ENCODE assay signal across 25 mouse cellular contexts in genomic region chr2:27437876-27438275, GRCm38 (mm10). TPM values are rescaled to one million over a fixed set of nuclear protein-coding genes. Genes with fewer than 3 reads are reported as not detected.
A peak's percentile ranks its signal among the peaks of the same experiment; 100 is the strongest.
DNase-seq lines count a peak whose midpoint lies in the region; ATAC-seq and TF ChIP-seq lines count a peak whose summit lies in the region.
"Had no signal": no experiment of that assay in that cellular context is flagged by ENCODE, and none has a peak within 500 bp of the region (broad histone marks: within the 10 kb centered on the region; RNA-seq: fewer than 3 reads in every experiment).

No protein-coding gene starts in this region.

- no peak for TF ChIP-seq POLR2A in myocyte (IDR thresholded peaks at IDR 0.05; ENCODE audit: insufficient read length, low read depth)

- no peaks in the 10 kb centered on the region for H3K27me3 ChIP-seq in heart, embryonic 11.5 days (ENCODE audit: control insufficient read depth, insufficient read depth, low read length)
- H3K27me3 ChIP-seq in megakaryocyte, embryonic 14.5 days (replicated peaks) = peaks cover 14% of the 10 kb centered on the region
- H3K27me3 ChIP-seq in myocyte (ENCODE audit: control insufficient read depth, insufficient read depth, insufficient read length) = no peaks in the 10 kb centered on the region
- H3K27me3 ChIP-seq: limb, embryonic 12.5 days; neural tube, embryonic 12.5 days had no signal

- no peaks in the 10 kb centered on the region for H3K79me2 ChIP-seq in myocyte (ENCODE audit: control insufficient read depth, insufficient read depth)

- no peaks in the 10 kb centered on the region for H3K36me3 ChIP-seq in heart, embryonic 11.5 days (ENCODE audit: control insufficient read depth, insufficient read depth, low read length)
- no peaks in the 10 kb centered on the region for H3K36me3 ChIP-seq in megakaryocyte, embryonic 14.5 days (replicated peaks; ENCODE audit: low read length)
- H3K36me3 ChIP-seq in myocyte (ENCODE audit: control insufficient read depth, insufficient read depth) = no peaks in the 10 kb centered on the region
- H3K36me3 ChIP-seq: limb, embryonic 12.5 days; midbrain, embryonic 10.5 days; neural tube, embryonic 12.5 days had no signal

- no peak overlapping the region for H3K4me2 ChIP-seq in heart, embryonic 11.5 days
- peak overlapping the region; percentile 60 for H3K4me2 ChIP-seq in myocyte (ENCODE audit: low read depth)
- H3K4me2 ChIP-seq: hindbrain, embryonic 14.5 days; limb, embryonic 12.5 days; liver, embryonic 11.5 days; neural tube, embryonic 12.5 days had no signal

- DNase-seq in adrenal gland, adult (ENCODE audit: inconsistent age in 2 of 2, low spot score in 1 of 2) = peak; percentile 73 to 82
- no peak for DNase-seq in adrenal gland, postnatal 25 days
- DNase-seq in heart, postnatal 4 days = no peak
- DNase-seq in left cerebral cortex, adult 18-20 months (ENCODE audit: low spot score in 2 of 2) = no peak
- DNase-seq: cerebellum, adult 2 months; cerebellum, postnatal 25 days; heart, adult 11 months; kidney, postnatal 14 days; layer of hippocampus, adult 9-11 months; right cerebral cortex, postnatal 4 days had no signal

- no peak overlapping the region for H3ac ChIP-seq in myocyte (ENCODE audit: control insufficient read depth, insufficient read length)

- ATAC-seq in heart, embryonic 11.5 days (replicated peaks; ENCODE audit: insufficient number of reproducible peaks, low FRiP score, low TSS enrichment) = no peak
- no peak for ATAC-seq in megakaryocyte, adult 5-6 weeks (ENCODE audit: poor library complexity, severe bottlenecking)
- ATAC-seq: forebrain, embryonic 14.5 days; intestine, postnatal 0 days; midbrain, embryonic 16.5 days had no signal

- no peaks in the 10 kb centered on the region for H3K9me3 ChIP-seq in heart, embryonic 11.5 days (replicated peaks; ENCODE audit: control insufficient read depth, low read length)
- H3K9me3 ChIP-seq in megakaryocyte, embryonic 14.5 days = no peaks in the 10 kb centered on the region
- H3K9me3 ChIP-seq: limb, embryonic 12.5 days; midbrain, embryonic 10.5 days; neural tube, embryonic 12.5 days had no signal

- peak overlapping the region; percentile 50; the same call in 1 of the 2 replicates for H3K27ac ChIP-seq in heart, embryonic 11.5 days (ENCODE audit: low read depth, low read length)
- H3K27ac ChIP-seq: hindbrain, embryonic 14.5 days; limb, embryonic 12.5 days; macrophage; midbrain, embryonic 10.5 days; neural tube, embryonic 12.5 days; stomach, postnatal 0 days had no signal

- no peak overlapping the region for H3K9ac ChIP-seq in heart, embryonic 11.5 days (ENCODE audit: low read depth, low read length)
- H3K9ac ChIP-seq: hindbrain, embryonic 14.5 days; limb, embryonic 12.5 days; liver, postnatal 0 days; neural tube, embryonic 12.5 days had no signal

- H3K4me1 ChIP-seq in heart, embryonic 11.5 days (ENCODE audit: control insufficient read depth, insufficient read depth, low read length) = peaks cover 5% of the 10 kb centered on the region
- peaks cover 55% of the 10 kb centered on the region for H3K4me1 ChIP-seq in megakaryocyte, embryonic 14.5 days

- H3K4me3 ChIP-seq in heart, embryonic 11.5 days (ENCODE audit: low read depth, low read length) = no peak overlapping the region
- peak overlapping the region; percentile 69 for H3K4me3 ChIP-seq in megakaryocyte, embryonic 14.5 days (replicated peaks)
- H3K4me3 ChIP-seq in myocyte = no peak overlapping the region
- H3K4me3 ChIP-seq: limb, embryonic 12.5 days; midbrain, embryonic 10.5 days; neural tube, embryonic 12.5 days had no signal

- 48% methylated on average over 1 of the region's 1 CpGs for WGBS in heart, embryonic 11.5 days (ENCODE audit: insufficient replicate concordance)

TF ChIP-seq in myocyte, 11 proteins besides CTCF, POLR2A, EP300 and RAD21:
- TF ChIP-seq MYOG (IDR thresholded peaks at IDR 0.05; ENCODE audit: control insufficient read depth in 1 of 3, insufficient read depth in 1 of 3, insufficient read length in 2 of 3, low read depth in 2 of 3) (no peak), SRF (IDR thresholded peaks at IDR 0.05; ENCODE audit: control insufficient read depth, insufficient read length, low read depth) (no peak), POLR2AphosphoS2 (IDR thresholded peaks at IDR 0.05; ENCODE audit: insufficient read length, low read depth) (no peak), TCF3 (IDR thresholded peaks at IDR 0.05; ENCODE audit: insufficient read length, low read depth) (no peak), CEBPB (IDR thresholded peaks at IDR 0.05; ENCODE audit: insufficient read depth, poor library complexity, severe bottlenecking) (no peak), MYOD1 (IDR thresholded peaks at IDR 0.05; ENCODE audit: control insufficient read depth in 1 of 3, insufficient read length in 2 of 3, low read depth in 2 of 3) (no peak), MAX (IDR thresholded peaks at IDR 0.05; ENCODE audit: low read depth) (no peak), E2F4 (IDR thresholded peaks at IDR 0.05; ENCODE audit: insufficient read depth) (no peak), TCF12 (IDR thresholded peaks at IDR 0.05; ENCODE audit: insufficient read depth, poor library complexity, severe bottlenecking) (no peak), REST (IDR thresholded peaks at IDR 0.05; ENCODE audit: insufficient read depth, insufficient read length) (no peak)

RNA-seq across cellular contexts. Expression of gene Brd3os, which starts 4.2 kb away (rescaled TPM):
- 11.0 and 12.8 TPM in 2 replicates for total RNA-seq in adrenal gland, postnatal 25 days (2021)
- polyA plus RNA-seq in heart, embryonic 11.5 days (2014; fragmentation: Nextera tagmentation; extraction: Ambion mirVana) = 3.1 and 3.3 TPM in 2 replicates
- 1 to 10 TPM in 1 of 2 experiments, under 1 TPM in 1; 0.90 to 1.1 TPM for total RNA-seq in heart, postnatal 4 days (2021)
- polyA plus RNA-seq in megakaryocyte, embryonic 14.5 days (2012; ENCODE audit: insufficient read depth, low replicate concordance) = 0.51 TPM in 1 of 2 replicates, not detected in the other
- total RNA-seq in megakaryocyte, adult 5-6 weeks (2015) = 0.93 TPM in 1 of 2 replicates, not detected in the other
- total RNA-seq in megakaryocyte, adult 5-6 weeks (2017) = 0.11 TPM in 1 of 2 replicates, not detected in the other
- polyA plus RNA-seq in myocyte (2012; fragmentation: generic; extraction: Trizol) = 28.7 TPM
- total RNA-seq in left cerebral cortex, adult 18-20 months (2021) = 10 to 100 TPM; 27.8 to 28.3 TPM

RNA-seq across cellular contexts. Expression of gene Vav2, which starts 11.0 kb away (rescaled TPM):
- 25.0 and 26.8 TPM in 2 replicates for total RNA-seq in adrenal gland, postnatal 25 days (2021)
- polyA plus RNA-seq in heart, embryonic 11.5 days (2014; fragmentation: Nextera tagmentation; extraction: Ambion mirVana) = 3.4 and 4.7 TPM in 2 replicates
- total RNA-seq in heart, postnatal 4 days (2021) = 10 to 100 TPM; 13.3 to 14.8 TPM
- 2.8 and 5.5 TPM in 2 replicates for polyA plus RNA-seq in megakaryocyte, embryonic 14.5 days (2012; ENCODE audit: insufficient read depth, low replicate concordance)
- 5.9 and 8.0 TPM in 2 replicates for total RNA-seq in megakaryocyte, adult 5-6 weeks (2015)
- 11.0 and 11.5 TPM in 2 replicates for total RNA-seq in megakaryocyte, adult 5-6 weeks (2017)
- polyA plus RNA-seq in myocyte (2012; fragmentation: generic; extraction: Trizol) = 14.1 TPM
- 1 to 10 TPM; 7.9 to 9.8 TPM for total RNA-seq in left cerebral cortex, adult 18-20 months (2021)

Comparison
In these comparisons a context has a peak if more than half of its experiments do, and no peak if none do; other contexts are left out.
1. DNase-seq: peak in adrenal gland, adult (2 of 2); none in adrenal gland, postnatal 25 days (single experiment), heart, postnatal 4 days (single experiment) and left cerebral cortex, adult 18-20 months (0 of 2).